ENCODE assay signal across 8 mouse cellular contexts in genomic region chr11:94158521-94158920, GRCm38 (mm10). TPM values are rescaled to one million over a fixed set of nuclear protein-coding genes. Genes with fewer than 3 reads are reported as not detected.
DNase-seq lines count a peak whose midpoint lies in the region; ATAC-seq and TF ChIP-seq lines count a peak whose summit lies in the region.

No protein-coding gene starts in this region.

- H3K36me3 ChIP-seq in forebrain, embryonic 16.5 days (ENCODE audit: control insufficient read depth, insufficient read depth): no peaks in the 10 kb centered on the region
- no peaks in the 10 kb centered on the region for H3K36me3 ChIP-seq in stomach, embryonic 16.5 days (ENCODE audit: control insufficient read depth, insufficient read depth, low read length)

- no peak overlapping the region for H3K9ac ChIP-seq in forebrain, embryonic 16.5 days (replicated peaks; ENCODE audit: low read depth, low read length)
- H3K9ac ChIP-seq in stomach, embryonic 16.5 days (ENCODE audit: low read length): no peak overlapping the region

- no peak for TF ChIP-seq POLR2A in lung, adult 2 months (IDR thresholded peaks at IDR 0.05; ENCODE audit: borderline replicate concordance, extremely low read depth, low read depth, low read length)

- H3K27ac ChIP-seq in forebrain, embryonic 16.5 days (ENCODE audit: low read length): peak overlapping the region; percentile 98
- H3K27ac ChIP-seq in stomach, embryonic 16.5 days (ENCODE audit: low read length): peak overlapping the region; percentile 96

- H3K27me3 ChIP-seq in forebrain, embryonic 16.5 days (replicated peaks; ENCODE audit: control insufficient read depth, insufficient read depth, low read length): no peaks in the 10 kb centered on the region
- no peaks in the 10 kb centered on the region for H3K27me3 ChIP-seq in stomach, embryonic 16.5 days (ENCODE audit: control insufficient read depth, insufficient read depth, low read length)

- intact Hi-C loops in left cerebral cortex, postnatal 36 days (cut with DNase I): no loop called here

- peak; percentile 32 for DNase-seq in lung, adult 2 months
- DNase-seq in lung, postnatal 25 days (ENCODE audit: low spot score): no peak
- DNase-seq in kidney, postnatal 25 days: peak; percentile 83 to 97
- DNase-seq in left cerebral cortex, postnatal 36 days (ENCODE audit: low spot score in 2 of 2): no peak
- DNase-seq in frontal cortex, postnatal 25 days (ENCODE audit: low spot score in 2 of 2): no peak
- DNase-seq in right cerebral cortex, postnatal 10 days (ENCODE audit: low spot score in 2 of 2): no peak

- H3K4me1 ChIP-seq in lung, adult 2 months (ENCODE audit: control insufficient read depth, insufficient read depth, low read length): peaks cover 11% of the 10 kb centered on the region; the same call in 1 of the 2 replicates
- H3K4me1 ChIP-seq in forebrain, embryonic 16.5 days (replicated peaks; ENCODE audit: control insufficient read depth, insufficient read depth, low read length): peaks cover 32% of the 10 kb centered on the region
- peaks cover 36% of the 10 kb centered on the region for H3K4me1 ChIP-seq in stomach, embryonic 16.5 days (ENCODE audit: control insufficient read depth, insufficient read depth, low read length)

- ATAC-seq in forebrain, embryonic 16.5 days: no peak
- ATAC-seq in stomach, embryonic 16.5 days (ENCODE audit: insufficient read depth, low FRiP score): no peak

- TF ChIP-seq CTCF in lung, adult 2 months (IDR thresholded peaks at IDR 0.05; ENCODE audit: insufficient read depth, low read length): no peak

- no peak overlapping the region for H3K4me3 ChIP-seq in lung, adult 2 months (replicated peaks; ENCODE audit: extremely low read depth, low read depth, low read length)
- no peak overlapping the region for H3K4me3 ChIP-seq in forebrain, embryonic 16.5 days (replicated peaks; ENCODE audit: low read length)
- H3K4me3 ChIP-seq in stomach, embryonic 16.5 days (replicated peaks; ENCODE audit: low read length): no peak overlapping the region

- 27% methylated on average over 14 of the region's 14 CpGs for WGBS in lung, adult 2 months
- WGBS in forebrain, embryonic 16.5 days: 39% methylated on average over 14 of the region's 14 CpGs
- 43% methylated on average over 14 of the region's 14 CpGs for WGBS in stomach, embryonic 16.5 days

- H3K9me3 ChIP-seq in forebrain, embryonic 16.5 days (ENCODE audit: control insufficient read depth, low read length): no peaks in the 10 kb centered on the region
- no peaks in the 10 kb centered on the region for H3K9me3 ChIP-seq in stomach, embryonic 16.5 days (replicated peaks; ENCODE audit: control insufficient read depth, low read length)

- no peak overlapping the region for H3K4me2 ChIP-seq in forebrain, embryonic 16.5 days (ENCODE audit: low read length)
- H3K4me2 ChIP-seq in stomach, embryonic 16.5 days (ENCODE audit: low read depth, low read length): no peak overlapping the region

RNA-seq across cellular contexts. Expression of gene Tob1, which starts 52.7 kb away (rescaled TPM):
- polyA plus RNA-seq in lung, adult 2 months (2012; rRNA removed): 27.9 and 37.2 TPM in 2 replicates
- 35.1 and 46.0 TPM in 2 replicates for polyA plus RNA-seq in forebrain, embryonic 16.5 days (2015; fragmentation: Nextera tagmentation; extraction: Ambion mirVana)
- polyA plus RNA-seq in stomach, embryonic 16.5 days (2015; fragmentation: Nextera tagmentation; extraction: Ambion mirVana): 35.9 and 42.3 TPM in 2 replicates
- 10 to 100 TPM; 37.5 to 51.4 TPM for total RNA-seq in left cerebral cortex, postnatal 36 days (2021)

Comparison
In these comparisons a context has a peak if more than half of its experiments do, and no peak if none do; other contexts are left out.
1. DNase-seq: peak in lung, adult 2 months (single experiment) and kidney, postnatal 25 days (2 of 2); none in lung, postnatal 25 days (single experiment), left cerebral cortex, postnatal 36 days (0 of 2), frontal cortex, postnatal 25 days (0 of 2) and right cerebral cortex, postnatal 10 days (0 of 2).